Mouse (Mus musculus): ENCODE measurements at regions not wholly inside any gene's neighbourhood (a gene's known extent, or its start where the extent isn't known, plus 50 kb on each side); places are given as distances from the start of the nearest gene placed in this dataset.

DNA sequence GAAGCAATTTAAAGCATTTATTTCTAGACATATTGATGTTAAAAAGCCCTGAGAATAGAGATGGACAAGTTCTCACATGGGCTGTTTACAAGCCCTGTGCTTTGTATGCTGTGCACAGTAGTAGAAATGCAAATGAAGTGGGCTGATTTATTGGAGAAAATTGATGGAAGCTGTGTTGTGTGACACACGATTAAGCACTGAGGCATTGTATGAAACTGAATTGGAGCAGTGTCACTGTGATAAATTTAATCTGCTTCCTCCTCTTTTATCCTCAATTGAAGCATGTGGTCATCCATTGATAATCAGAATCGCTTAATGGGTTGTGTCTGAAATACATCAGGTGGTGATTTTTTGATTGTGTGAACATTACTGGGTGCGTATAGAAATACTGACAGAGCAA, 631.4 kb upstream of the Pot1a start:
- TF ChIP-seq CTCF (conservative IDR thresholded peaks at IDR 0.05; ENCODE audit: low read length) (no peak), NANOG (IDR thresholded peaks at IDR 0.05; ENCODE audit: borderline replicate concordance, low read length) (no peak)
